12 mouse cellular contexts compared by ENCODE assay signal in genomic region chr17:27883994-27884393, GRCm38 (mm10).
"Had no signal": no experiment of that assay in that cellular context is flagged by ENCODE, and none has a peak within 500 bp of the region (broad histone marks: within the 10 kb centered on the region; RNA-seq: fewer than 3 reads in every experiment).

No protein-coding gene starts in this region.

- DNase-seq: retina, postnatal 1 day; right cerebral cortex, adult 18-20 months; right cerebral cortex, postnatal 14 days; right cerebral cortex, postnatal 25 days; right cerebral cortex, postnatal 4 days; spleen, adult 18-20 months; thymus, adult 18-20 months; thymus, adult 2 months; thymus, postnatal 14 days; thymus, postnatal 25 days; thymus, postnatal 36 days; thymus, postnatal 4 days had no signal
